Mouse (Mus musculus) C2C12 (cell line): ENCODE data around the gene Flot1.

Experiments used
- CEBPB ChIP-seq: IDR thresholded peaks from one replicate; pipeline ENCODE4 v1.6.1; 2011; ENCODE audit warnings: low read depth, mild to moderate bottlenecking, control low read depth, moderate library complexity
- CTCF ChIP-seq: IDR thresholded peaks from one replicate; pipeline ENCODE4 v1.5.1; 2011; ENCODE audit not compliant: control insufficient read depth, insufficient read depth, insufficient read length
- MAX ChIP-seq: IDR thresholded peaks from one replicate; pipeline ENCODE4 v1.6.1; 2011; ENCODE audit warnings: mild to moderate bottlenecking, control low read depth
- MYOD1 ChIP-seq: IDR thresholded peaks from one replicate; pipeline ENCODE4 v1.6.1; 2011; ENCODE audit warnings: low read depth; ENCODE audit not compliant: control insufficient read depth, insufficient read length
- MYOG ChIP-seq: IDR thresholded peaks from one replicate; pipeline ENCODE4 v1.6.1; 2011; ENCODE audit not compliant: control insufficient read depth, insufficient read length; ENCODE audit errors: extremely low read depth
- USF1 ChIP-seq: IDR thresholded peaks from one replicate; pipeline ENCODE4 v1.6.1; 2011; ENCODE audit warnings: low read depth, mild to moderate bottlenecking, control low read depth, moderate library complexity

DNA sequence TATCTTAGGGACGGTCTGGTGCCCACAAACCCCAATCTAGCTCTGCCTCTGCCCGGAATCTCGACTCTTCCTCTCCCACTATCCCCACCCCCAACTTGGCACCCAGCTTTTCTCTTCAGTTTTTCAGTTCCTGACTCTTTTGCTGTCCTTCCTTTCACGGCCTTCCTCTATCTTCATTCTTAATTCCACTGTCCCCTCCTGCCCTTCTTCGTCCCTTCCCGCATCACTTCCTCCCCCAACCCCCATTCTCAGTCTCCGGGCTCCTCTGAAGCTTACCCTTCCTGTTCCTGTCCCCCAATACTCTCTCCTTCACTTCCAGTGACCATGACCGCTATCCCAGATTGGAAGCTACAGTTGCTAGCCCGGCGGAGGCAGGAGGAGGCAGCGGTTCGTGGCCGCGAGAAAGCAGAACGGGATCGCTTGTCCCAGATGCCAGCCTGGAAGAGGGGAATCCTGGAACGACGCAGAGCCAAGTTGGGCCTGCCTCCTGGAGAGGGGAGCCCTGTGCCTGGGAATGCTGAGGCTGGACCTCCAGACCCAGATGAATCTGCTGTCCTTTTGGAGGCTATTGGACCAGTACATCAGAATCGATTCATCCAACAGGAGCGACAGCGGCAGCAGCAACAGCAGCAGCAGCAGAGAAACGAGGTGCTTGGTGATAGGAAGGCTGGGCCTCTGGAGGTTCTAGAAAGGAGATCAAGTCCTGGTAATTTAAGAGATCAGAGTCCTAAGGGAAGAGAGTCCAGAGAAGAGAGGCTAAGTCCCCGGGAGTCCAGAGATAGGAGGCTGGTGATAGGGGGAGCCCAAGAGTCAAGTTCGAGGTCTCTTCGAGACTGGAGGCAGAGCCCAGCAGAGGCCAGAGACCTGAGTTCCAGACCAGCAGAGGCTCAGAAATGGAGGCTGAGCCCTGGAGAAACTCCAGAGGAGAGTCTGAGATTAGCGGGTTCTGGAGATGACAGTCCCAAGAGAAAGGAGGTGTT, 44.2 kb downstream of the Flot1 start:
- TF ChIP-seq MYOG (no peak), CTCF (peak; percentile 8), CEBPB (no peak), MAX (no peak), MYOD1 (no peak), USF1 (no peak)
